Mouse (Mus musculus) Patski (cell line): ENCODE results near the gene Gm8247. TPM values are rescaled to one million over a fixed set of nuclear protein-coding genes. Genes with fewer than 3 reads are reported as not detected.
"Not testable (repeated sequence)": the region's sequence is repeated elsewhere in the genome, so short reads cannot be mapped to it uniquely, and the experiment has no call there.

Source experiments
- ATAC-seq: fragments of 100-300 bp; one replicate; pipeline ENCODE4 v1.8.0; 2021
- CTCF ChIA-PET: fragments of 350-600 bp; sonication (Branson Sonifier 250); formaldehyde crosslinking; loops from one replicate; lab custom pipeline; 2022; ENCODE audit warnings: inconsistent platforms; lab: Charles Lee
- POLR2A ChIA-PET: fragments of 350-600 bp; sonication (Branson Sonifier 250); formaldehyde crosslinking; loops from one replicate; lab custom pipeline; 2022; ENCODE audit warnings: antibody characterized with exemption, inconsistent platforms; lab: Charles Lee
- DNase-seq: peaks from one replicate; pipeline ENCODE4 v3.0.0-alpha.2; 2011; ENCODE audit warnings: low read depth, low spot score
- H3K27me3 ChIP-seq: fragments of 371-371 bp; one replicate; pipeline ENCODE4 v1.5.1; 2021
- in situ Hi-C: fragments of 300-500 bp; cut with MboI; formaldehyde crosslinking; loops from 3 replicates; pipeline ENCODE4 v1.11.1; 2018; ENCODE audit warnings: low pct_unique_long_range_greater_than_20kb, mixed read lengths
- polyA plus RNA-seq: library from polyadenylated mRNA; unstranded; gene quantifications from one replicate; pipeline ENCODE4 v1.2.3, GENCODE M21; 2021

The Gm8247 gene
- not detected for polyA plus RNA-seq

DNA sequence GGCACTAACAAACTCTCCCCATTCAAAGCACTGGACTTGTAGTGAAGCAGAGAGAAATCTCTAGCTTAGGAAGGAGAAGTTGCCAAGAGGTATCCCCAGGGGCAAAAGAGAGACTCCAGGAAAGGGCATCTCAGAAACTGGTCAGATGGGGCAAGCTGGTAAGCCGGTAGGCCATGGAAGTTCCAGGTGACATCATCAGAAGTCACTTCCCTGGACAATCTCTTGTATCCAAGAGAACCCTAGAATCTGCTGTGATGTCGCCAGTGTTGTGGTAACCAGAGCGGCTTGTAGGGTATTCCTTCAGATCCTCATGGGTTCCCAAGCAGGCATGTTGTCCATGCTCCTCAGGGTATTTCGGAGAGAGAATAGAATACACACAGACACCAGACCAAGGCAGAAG is at the start of gene Gm8247:
Gene Gm8247, plus strand, starts transcription at position 301 of the 400 bp plus-strand sequence.
- ATAC-seq, CTCF ChIA-PET, DNase-seq, H3K27me3 ChIP-seq, in situ Hi-C loops, POLR2A ChIA-PET: not testable (repeated sequence)

- CTCF ChIA-PET, ATAC-seq, POLR2A ChIA-PET, in situ Hi-C loops, DNase-seq, H3K27me3 ChIP-seq: not testable (repeated sequence)
Measured at GRCm38 (mm10) chr14:44547961-44548360, 35.0 kb upstream of the Gm8247 start.

GRCm38 (mm10) chr14:44591765-44592164 is 8.8 kb downstream of the Gm8247 start:
- CTCF ChIA-PET, in situ Hi-C loops, ATAC-seq, DNase-seq, H3K27me3 ChIP-seq, POLR2A ChIA-PET: not testable (repeated sequence)

GRCm38 (mm10) chr14:44627737-44628136 is 44.8 kb downstream of the Gm8247 start, which contains the start of gene Gm5624:
Gene Gm5624 (minus strand): TSS chr14:44627938.
- in situ Hi-C loops, POLR2A ChIA-PET, ATAC-seq, DNase-seq, CTCF ChIA-PET, H3K27me3 ChIP-seq: not testable (repeated sequence)

Other genes starting within 250 kb of the Gm8247 start
- 0.12 TPM for gene Gm5930, start 244.6 kb upstream of the Gm8247 start, polyA plus RNA-seq
- not detected for gene Gm8229, start 217.8 kb upstream of the Gm8247 start, polyA plus RNA-seq
- not detected for gene Gm3371, start 172.5 kb upstream of the Gm8247 start, polyA plus RNA-seq
- not detected for gene Gm8232, start 149.5 kb upstream of the Gm8247 start, polyA plus RNA-seq
- not detected for gene BC061237, start 90.7 kb upstream of the Gm8247 start, polyA plus RNA-seq
- not detected for gene Gm17093, start 64.9 kb upstream of the Gm8247 start, polyA plus RNA-seq
- not detected for gene Gm5624, start 44.8 kb downstream of the Gm8247 start, polyA plus RNA-seq
- not detected for gene Gm8257, start 123.3 kb downstream of the Gm8247 start, polyA plus RNA-seq
- gene Gm8267, start 167.2 kb downstream of the Gm8247 start, polyA plus RNA-seq, result not detected